Mouse (Mus musculus) stomach, embryonic 15.5 days (tissue): ENCODE data around the gene Ppp2r3c. TPM values are rescaled to one million over a fixed set of nuclear protein-coding genes. Genes with fewer than 3 reads are reported as not detected.
"Not testable (repeated sequence)": the region's sequence is repeated elsewhere in the genome, so short reads cannot be mapped to it uniquely, and the experiment has no call there.

Experiments
- ATAC-seq: fragments of 200-750 bp; cut with Nextera tagmentation; 2 replicates; pipeline ENCODE4 v1.8.0; 2017; ENCODE audit warnings: low read depth, moderate number of reproducible peaks, moderate TSS enrichment; ENCODE audit not compliant: insufficient read depth, low FRiP score
- H3K27ac ChIP-seq: fragments of 300-500 bp; sonication (generic); 2 replicates; pipeline ENCODE4 v1.5.1; 2015; ENCODE audit warnings: mild to moderate bottlenecking, inconsistent platforms
- H3K27me3 ChIP-seq: fragments of 300-500 bp; sonication (generic); replicated peaks from 2 replicates; pipeline ENCODE4 v1.6.1; 2015; ENCODE audit warnings: inconsistent platforms
- H3K36me3 ChIP-seq: fragments of 300-500 bp; sonication (generic); 2 replicates; pipeline ENCODE4 v1.6.1; 2015; ENCODE audit warnings: inconsistent platforms
- H3K4me1 ChIP-seq: fragments of 300-500 bp; sonication (generic); 2 replicates; pipeline ENCODE4 v1.6.1; 2015; ENCODE audit warnings: inconsistent platforms
- H3K4me2 ChIP-seq: fragments of 300-500 bp; sonication (generic); 2 replicates; pipeline ENCODE4 v1.6.1; 2015; ENCODE audit warnings: mild to moderate bottlenecking, inconsistent platforms
- H3K4me3 ChIP-seq: fragments of 300-500 bp; sonication (generic); replicated peaks from 2 replicates; pipeline ENCODE4 v1.5.1; 2015; ENCODE audit warnings: inconsistent platforms
- H3K9ac ChIP-seq: fragments of 300-500 bp; sonication (generic); 2 replicates; pipeline ENCODE4 v1.6.1; 2015; ENCODE audit warnings: inconsistent platforms
- H3K9me3 ChIP-seq: fragments of 300-500 bp; sonication (generic); 2 replicates; pipeline ENCODE4 v1.6.1; 2016; ENCODE audit warnings: inconsistent platforms
- WGBS: fragments of 180-500 bp; shearing (Covaris S2); methylation state at CpG from one replicate; pipeline ENCODE4 v1.1.7; 2015; 5-methylcytosine and 5-hydroxymethylcytosine counted together
- polyA plus RNA-seq: library from polyadenylated mRNA; unstranded; fragments of >200 nt; fragmentation: Nextera tagmentation; extraction: Ambion mirVana; gene quantifications from 2 replicates; pipeline ENCODE4 v1.2.1, GENCODE M21; 2015

Gene Ppp2r3c
- polyA plus RNA-seq, 1 experiment from 2014 or later, result 9.5 TPM

DNA sequence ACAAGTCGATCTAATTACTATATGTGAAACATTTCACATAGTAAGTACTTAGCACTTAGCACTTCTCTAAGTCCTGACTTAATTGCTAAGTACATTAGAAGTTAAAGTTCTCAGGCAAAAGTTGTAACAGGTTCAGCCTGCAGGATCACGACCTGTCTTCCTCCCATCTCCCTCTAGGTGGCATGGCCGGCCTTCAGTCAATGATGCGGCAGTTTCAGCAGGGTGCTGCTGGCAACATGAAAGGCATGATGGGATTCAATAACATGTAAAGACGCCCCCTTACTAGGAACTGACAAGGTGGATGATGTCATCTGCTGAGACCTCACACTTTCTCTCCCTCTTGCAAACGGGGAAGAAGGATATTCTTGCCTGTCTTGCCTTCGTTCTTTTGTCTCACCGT, 40.8 kb downstream of the Ppp2r3c start:
- H3K9me3 ChIP-seq, H3K9ac ChIP-seq, H3K4me3 ChIP-seq, H3K27ac ChIP-seq, H3K4me1 ChIP-seq, ATAC-seq, H3K36me3 ChIP-seq, H3K4me2 ChIP-seq, H3K27me3 ChIP-seq: not testable (repeated sequence)
- WGBS, result no CpG with 5 or more reads among the region's 8 CpGs

- H3K4me2 ChIP-seq, H3K4me3 ChIP-seq, H3K27me3 ChIP-seq, H3K9ac ChIP-seq, H3K36me3 ChIP-seq, H3K4me1 ChIP-seq, H3K9me3 ChIP-seq, H3K27ac ChIP-seq: not testable (repeated sequence)
- WGBS, result no CpG with 5 or more reads among the region's 8 CpGs
- 0 out of 2 replicates have a peak, but pooled peaks have one; percentile 35 for ATAC-seq
Observed at GRCm38 (mm10) chr12:55242243-55242642, 60.6 kb downstream of the Ppp2r3c start.

GRCm38 (mm10) chr12:55230520-55230861, 72.3 kb downstream of the Ppp2r3c start:
- H3K9ac ChIP-seq, H3K4me2 ChIP-seq, H3K27me3 ChIP-seq, H3K36me3 ChIP-seq, H3K4me1 ChIP-seq, H3K9me3 ChIP-seq, H3K27ac ChIP-seq: not testable (repeated sequence)
- WGBS, result under 1% methylated on average over 14 of the region's 25 CpGs
- ATAC-seq, result peak; percentile 51
- H3K4me3 ChIP-seq, result peak overlapping the region; percentile 39

DNA sequence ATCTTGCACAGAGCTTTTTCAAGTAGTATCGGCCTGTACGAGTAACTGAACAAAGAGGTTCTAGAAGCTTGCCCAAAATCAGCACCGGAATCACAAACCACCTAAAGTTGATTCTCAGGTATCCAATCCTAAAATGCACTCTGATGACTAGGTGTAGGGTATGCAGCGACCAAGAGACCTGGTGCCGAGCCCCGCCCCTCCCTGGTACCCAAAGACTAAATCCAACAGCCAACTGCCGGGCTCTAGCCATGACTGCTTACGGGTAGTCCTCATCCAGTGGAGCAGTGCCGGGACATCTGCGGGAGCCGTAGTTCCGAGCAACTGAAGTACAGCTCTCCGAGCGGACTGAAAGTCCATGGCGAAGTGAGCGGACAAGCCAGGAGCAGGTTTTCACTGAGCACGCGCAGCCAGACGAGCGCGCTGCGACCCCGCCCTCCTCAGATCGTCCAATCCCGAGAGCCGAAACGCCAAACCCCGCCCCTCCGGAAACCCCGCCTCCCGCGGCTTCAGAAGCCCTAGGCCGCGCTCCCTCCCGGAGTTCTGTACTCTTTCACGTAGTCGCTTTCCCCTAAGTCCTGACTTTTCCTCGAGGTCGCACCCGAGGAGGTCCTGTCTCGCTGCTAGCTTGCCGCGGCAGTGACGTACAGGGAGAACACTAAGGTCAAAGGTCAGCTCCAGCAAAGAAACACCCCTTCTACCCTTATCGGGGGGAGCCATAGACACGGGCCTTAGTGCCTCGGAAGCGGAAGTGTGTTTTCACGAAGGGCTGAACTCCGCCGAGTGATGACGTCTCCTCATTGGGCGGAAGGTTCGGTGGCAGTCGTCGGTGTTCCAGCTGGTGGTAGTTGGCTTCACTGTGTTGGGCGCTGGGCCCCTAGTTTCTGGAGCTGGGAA, 72.9 kb downstream of the Ppp2r3c start, which contains the start of gene Srp54c:
TSS of gene Srp54c (plus strand) at position 543 of the 894 bp plus-strand sequence.
- H3K9me3 ChIP-seq, H3K27me3 ChIP-seq, H3K4me2 ChIP-seq, H3K27ac ChIP-seq, H3K36me3 ChIP-seq, H3K9ac ChIP-seq, H3K4me1 ChIP-seq: not testable (repeated sequence)
- peak within 1 kb of the TSS; percentile 39 for H3K4me3 ChIP-seq
- ATAC-seq, result peak; percentile 98
- no CpG with 5 or more reads among the region's 57 CpGs for WGBS

Other genes with a start within 250 kb of the Ppp2r3c start
- 32.2 and 33.3 TPM in 2 replicates for gene 2700097O09Rik, start 222.9 kb downstream of the Ppp2r3c start, polyA plus RNA-seq
- 168 and 186 TPM in 2 replicates for gene Srp54a, start 222.7 kb downstream of the Ppp2r3c start, polyA plus RNA-seq
- 23.6 and 28.4 TPM in 2 replicates for gene Fam177a, start 178.5 kb downstream of the Ppp2r3c start, polyA plus RNA-seq
- 62.7 and 69.3 TPM in 2 replicates for gene Srp54b, start 147.9 kb downstream of the Ppp2r3c start, polyA plus RNA-seq
- gene 1700047I17Rik2, start 103.4 kb downstream of the Ppp2r3c start, polyA plus RNA-seq, result 3.1 TPM in 1 of 2 replicates, not detected in the other
- gene Srp54c, start 72.8 kb downstream of the Ppp2r3c start, polyA plus RNA-seq, result 73.1 and 83.6 TPM in 2 replicates
- gene 1110008L16Rik, start 3.4 kb downstream of the Ppp2r3c start, polyA plus RNA-seq, result 22.2 and 23.1 TPM in 2 replicates
- 392 and 406 TPM in 2 replicates for gene Psma6, start 81.2 kb upstream of the Ppp2r3c start, polyA plus RNA-seq
- 78.4 and 81.8 TPM in 2 replicates for gene Nfkbia, start 189.6 kb upstream of the Ppp2r3c start, polyA plus RNA-seq